Comparison of ENCODE assay signal across 8 mouse cellular contexts in the genomic region with DNA sequence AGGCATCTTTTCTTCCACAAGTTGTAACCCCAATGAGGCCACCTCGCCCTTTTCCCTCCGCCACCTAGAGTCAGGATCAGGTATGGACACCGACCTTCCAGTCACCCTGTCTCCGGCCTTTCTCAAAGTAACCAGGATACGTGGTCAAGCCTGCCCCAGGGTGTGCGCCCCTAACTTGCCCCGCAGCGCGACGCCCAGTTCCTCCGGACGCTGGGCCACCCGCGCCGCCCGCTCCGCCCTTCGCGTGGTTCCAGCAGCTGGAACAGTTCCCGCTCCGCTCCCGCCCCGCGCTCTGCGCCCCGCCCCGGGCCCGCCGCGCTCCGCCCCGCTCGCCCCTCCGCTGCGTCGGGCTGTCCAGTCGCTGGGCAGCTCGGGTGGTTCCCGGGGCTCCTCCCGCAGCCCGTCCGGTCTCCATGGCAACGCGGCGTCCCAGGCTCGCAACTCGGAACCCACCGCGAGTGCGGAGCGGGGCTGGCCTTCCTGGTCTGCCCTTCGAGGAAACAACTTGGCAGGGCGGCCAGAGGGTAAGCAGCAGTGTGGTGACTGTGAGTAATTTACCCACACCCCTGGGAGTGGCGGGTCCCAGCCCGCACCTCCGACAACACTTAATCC. TPM values are rescaled to one million over a fixed set of nuclear protein-coding genes. Genes with fewer than 3 reads are reported as not detected.
DNase-seq lines count a peak whose midpoint lies in the region; ATAC-seq and TF ChIP-seq lines count a peak whose summit lies in the region.

No protein-coding gene starts in this region.

- H3K9ac ChIP-seq in hindbrain, embryonic 11.5 days (ENCODE audit: low read depth, low read length) = peak overlapping the region; percentile 40
- H3K9ac ChIP-seq in lung, postnatal 0 days (replicated peaks; ENCODE audit: low read depth) = peak overlapping the region; percentile 26; the same call in 1 of the 2 replicates

- TF ChIP-seq EP300 in lung, postnatal 0 days (IDR thresholded peaks at IDR 0.05) = no peak

- ATAC-seq in hindbrain, embryonic 11.5 days (ENCODE audit: low FRiP score) = peak; percentile 97
- peak; percentile 96 for ATAC-seq in lung, postnatal 0 days

- no peaks in the 10 kb centered on the region for H3K4me1 ChIP-seq in hindbrain, embryonic 11.5 days (replicated peaks; ENCODE audit: control insufficient read depth, insufficient read depth, low read length)
- H3K4me1 ChIP-seq in lung, postnatal 0 days (ENCODE audit: insufficient read depth, low read depth, low read length) = peaks cover 5% of the 10 kb centered on the region; the same call in 1 of the 2 replicates

- H3K27ac ChIP-seq in hindbrain, embryonic 11.5 days (ENCODE audit: low read depth, low read length) = no peak overlapping the region
- 0 out of 2 replicates have a peak overlapping the region, but pooled peaks have one; percentile 26 for H3K27ac ChIP-seq in lung, postnatal 0 days (ENCODE audit: low read length)

- no peaks in the 10 kb centered on the region for H3K27me3 ChIP-seq in hindbrain, embryonic 11.5 days (ENCODE audit: control insufficient read depth, insufficient read depth, low read length)
- H3K27me3 ChIP-seq in lung, postnatal 0 days (replicated peaks; ENCODE audit: insufficient read depth, low read length) = no peaks in the 10 kb centered on the region

- under 1% methylated on average over 51 of the region's 56 CpGs for WGBS in hindbrain, embryonic 11.5 days
- WGBS in lung, postnatal 0 days = under 1% methylated on average over 42 of the region's 56 CpGs

- no peaks in the 10 kb centered on the region for H3K9me3 ChIP-seq in hindbrain, embryonic 11.5 days (ENCODE audit: control insufficient read depth, low read length)
- no peaks in the 10 kb centered on the region for H3K9me3 ChIP-seq in lung, postnatal 0 days (ENCODE audit: low read length)

- H3K4me3 ChIP-seq in hindbrain, embryonic 11.5 days (ENCODE audit: low read depth, low read length) = peak overlapping the region; percentile 41
- H3K4me3 ChIP-seq in lung, postnatal 0 days (ENCODE audit: low read depth, low read length) = peak overlapping the region; percentile 53

- TF ChIP-seq CTCF in lung, postnatal 0 days (IDR thresholded peaks at IDR 0.05) = peak; percentile 72

- no peaks in the 10 kb centered on the region for H3K36me3 ChIP-seq in hindbrain, embryonic 11.5 days (ENCODE audit: control insufficient read depth, insufficient read depth, low read length)
- no peaks in the 10 kb centered on the region for H3K36me3 ChIP-seq in lung, postnatal 0 days (ENCODE audit: insufficient read depth, low read length)

- H3K4me2 ChIP-seq in hindbrain, embryonic 11.5 days (replicated peaks; ENCODE audit: low read depth, low read length) = peak overlapping the region; percentile 84
- peak overlapping the region; percentile 76 for H3K4me2 ChIP-seq in lung, postnatal 0 days (replicated peaks; ENCODE audit: low read depth, low read length)

- peak; percentile 44 for DNase-seq in NIH3T3 (ENCODE audit: low read depth)
- peak; percentile 41 for DNase-seq in cerebellum, adult 9-11 months
- peak; percentile 32 to 47 for DNase-seq in frontal cortex, postnatal 14 days (ENCODE audit: low spot score in 2 of 2)
- DNase-seq in hindbrain, embryonic 11.5 days (ENCODE audit: low spot score) = peak; percentile 88
- peak; percentile 35 to 67 for DNase-seq in layer of hippocampus, postnatal 14 days (ENCODE audit: low spot score in 2 of 2)
- peak; percentile 94 for DNase-seq in lung, postnatal 0 days (ENCODE audit: low spot score)
- peak; percentile 15 for DNase-seq in retina, adult 2 months (ENCODE audit: low read depth, low spot score)
- peak; percentile 43 for DNase-seq in urinary bladder, adult 2 months (ENCODE audit: low spot score)

RNA-seq across cellular contexts. Expression of gene Erich2, which starts 0.5 kb away (rescaled TPM):
- 1.2 and 2.1 TPM in 2 replicates for polyA plus RNA-seq in hindbrain, embryonic 11.5 days (2014; fragmentation: Nextera tagmentation; extraction: Ambion mirVana)
- 1 to 10 TPM in 1 of 2 experiments, under 1 TPM in 1; 0.72 to 1.1 TPM for total RNA-seq in layer of hippocampus, postnatal 14 days (2021)
- polyA plus RNA-seq in lung, postnatal 0 days (2015; fragmentation: Nextera tagmentation; extraction: Ambion mirVana) = 16.4 and 19.1 TPM in 2 replicates
- 0.78 and 1.3 TPM in 2 replicates for polyA plus RNA-seq in urinary bladder, adult 2 months (2012; rRNA removed)

RNA-seq across cellular contexts. Expression of gene Sp5, which starts 34.4 kb away (rescaled TPM):
- 2.7 and 3.3 TPM in 2 replicates for polyA plus RNA-seq in hindbrain, embryonic 11.5 days (2014; fragmentation: Nextera tagmentation; extraction: Ambion mirVana)
- total RNA-seq in layer of hippocampus, postnatal 14 days (2021) = under 1 TPM; 0.64 to 0.85 TPM
- 4.2 and 6.3 TPM in 2 replicates for polyA plus RNA-seq in lung, postnatal 0 days (2015; fragmentation: Nextera tagmentation; extraction: Ambion mirVana)
- 0.15 and 0.31 TPM in 2 replicates for polyA plus RNA-seq in urinary bladder, adult 2 months (2012; rRNA removed)

RNA-seq across cellular contexts. Expression of gene Gad1, which starts 43.7 kb away (rescaled TPM):
- 11.8 and 16.6 TPM in 2 replicates for polyA plus RNA-seq in hindbrain, embryonic 11.5 days (2014; fragmentation: Nextera tagmentation; extraction: Ambion mirVana)
- total RNA-seq in layer of hippocampus, postnatal 14 days (2021) = 100 to 1,000 TPM; 248 to 268 TPM
- polyA plus RNA-seq in lung, postnatal 0 days (2015; fragmentation: Nextera tagmentation; extraction: Ambion mirVana) = 0.26 and 0.31 TPM in 2 replicates
- polyA plus RNA-seq in urinary bladder, adult 2 months (2012; rRNA removed) = 0.12 TPM in 1 of 2 replicates, not detected in the other

Comparison
In these comparisons a context has a peak if more than half of its experiments do, and no peak if none do; other contexts are left out.
1. DNase-seq: peak in every context shown above with its lines; median percentile 94 in lung, postnatal 0 days; 88 in hindbrain, embryonic 11.5 days; 51 in layer of hippocampus, postnatal 14 days; 44 in NIH3T3; 43 in urinary bladder, adult 2 months; 41 in cerebellum, adult 9-11 months; 40 in frontal cortex, postnatal 14 days; 15 in retina, adult 2 months.